Mouse (Mus musculus): Measurements from ENCODE around the gene Mrgpra2a. TPM values are rescaled to one million over a fixed set of nuclear protein-coding genes. Genes with fewer than 3 reads are reported as not detected.

Gene Mrgpra2a
- polyA plus RNA-seq, 1 experiment = not detected

GRCm38 (mm10) chr7:47410602-47411001, 41.3 kb downstream of the Mrgpra2a start:
- Histone ChIP-seq H3K4me1 (ENCODE audit: control insufficient read depth, insufficient read depth, insufficient read length) (no peaks in the 10 kb centered on the region), H3K36me3 (ENCODE audit: control insufficient read depth, insufficient read depth, low read length) (no peaks in the 10 kb centered on the region), H3K27ac (ENCODE audit: insufficient read depth, low read length) (no peak overlapping the region), H3K27me3 (ENCODE audit: control insufficient read depth, insufficient read depth, low read length) (no peaks in the 10 kb centered on the region), H3K4me3 (ENCODE audit: extremely low read depth, insufficient read depth, insufficient read length) (no peak overlapping the region)
- DNase-seq (ENCODE audit: low read depth in 1 of 2, low spot score in 2 of 2) = no peak
- 35% methylated on average over 2 of the region's 2 CpGs for WGBS
- TF ChIP-seq CTCF (IDR thresholded peaks at IDR 0.05; ENCODE audit: extremely low read depth, insufficient read depth, insufficient read length, insufficient replicate concordance) (no peak), POLR2A (IDR thresholded peaks at IDR 0.05; ENCODE audit: low read depth, low read length) (no peak)

- H3K4me3 ChIP-seq (ENCODE audit: extremely low read depth, insufficient read depth, insufficient read length) = no peak overlapping the region
- no peak overlapping the region for H3K27ac ChIP-seq (ENCODE audit: insufficient read depth, low read length)
- TF ChIP-seq POLR2A (IDR thresholded peaks at IDR 0.05; ENCODE audit: low read depth, low read length) (no peak), CTCF (IDR thresholded peaks at IDR 0.05; ENCODE audit: extremely low read depth, insufficient read depth, insufficient read length, insufficient replicate concordance) (no peak)
- H3K27me3 ChIP-seq (ENCODE audit: control insufficient read depth, insufficient read depth, low read length) = no peaks in the 10 kb centered on the region
- no peaks in the 10 kb centered on the region for H3K4me1 ChIP-seq (ENCODE audit: control insufficient read depth, insufficient read depth, insufficient read length)
- 24% methylated on average over 1 of the region's 1 CpGs for WGBS
- H3K36me3 ChIP-seq (ENCODE audit: control insufficient read depth, insufficient read depth, low read length) = no peaks in the 10 kb centered on the region
- DNase-seq (ENCODE audit: low read depth in 1 of 2, low spot score in 2 of 2) = no peak
Observed at GRCm38 (mm10) chr7:47409545-47409944, 42.4 kb downstream of the Mrgpra2a start.

- H3K27ac ChIP-seq (ENCODE audit: insufficient read depth, low read length) = no peak overlapping the region
- TF ChIP-seq POLR2A (IDR thresholded peaks at IDR 0.05; ENCODE audit: low read depth, low read length) = no peak
- TF ChIP-seq CTCF (IDR thresholded peaks at IDR 0.05; ENCODE audit: extremely low read depth, insufficient read depth, insufficient read length, insufficient replicate concordance) = no peak
- H3K4me3 ChIP-seq (ENCODE audit: extremely low read depth, insufficient read depth, insufficient read length) = no peak overlapping the region
- DNase-seq (ENCODE audit: low read depth in 1 of 2, low spot score in 2 of 2) = no peak
- no peaks in the 10 kb centered on the region for H3K4me1 ChIP-seq (ENCODE audit: control insufficient read depth, insufficient read depth, insufficient read length)
- H3K36me3 ChIP-seq (ENCODE audit: control insufficient read depth, insufficient read depth, low read length) = no peaks in the 10 kb centered on the region
- no peaks in the 10 kb centered on the region for H3K27me3 ChIP-seq (ENCODE audit: control insufficient read depth, insufficient read depth, low read length)
Observed at GRCm38 (mm10) chr7:47401125-47401524, 50.8 kb downstream of the Mrgpra2a start.

Other genes starting within 250 kb of the Mrgpra2a start
- 0.08 TPM in 1 of 2 replicates, not detected in the other for gene Mrgpra6, start 247.2 kb downstream of the Mrgpra2a start, polyA plus RNA-seq (2012; rRNA removed)
- not detected in 2 replicates for gene Mrgpra9, start 199.3 kb downstream of the Mrgpra2a start, polyA plus RNA-seq (2012; rRNA removed)
- gene Mrgpra1, start 97.9 kb downstream of the Mrgpra2a start, polyA plus RNA-seq (2012; rRNA removed) = not detected in 2 replicates
- 1.1 and 1.7 TPM in 2 replicates for gene Mrgpra2b, start 76.7 kb upstream of the Mrgpra2a start, polyA plus RNA-seq (2012; rRNA removed)
- not detected in 2 replicates for gene Mrgpra3, start 149.2 kb upstream of the Mrgpra2a start, polyA plus RNA-seq (2012; rRNA removed)

Data from spleen, adult 2 months (tissue).